Mouse (Mus musculus) spleen, postnatal 14 days (tissue): ENCODE measurements around the gene Cd19.
"Not testable (repeated sequence)": the region's sequence is repeated elsewhere in the genome, so short reads cannot be mapped to it uniquely, and the experiment has no call there.

Experiments
- DNase-seq, 2 experiments: peaks; one replicate each; pipeline ENCODE4 v3.0.0; 2021 to 2022; ENCODE audit warnings: low spot score in 2 of 2

Gene Cd19

DNA sequence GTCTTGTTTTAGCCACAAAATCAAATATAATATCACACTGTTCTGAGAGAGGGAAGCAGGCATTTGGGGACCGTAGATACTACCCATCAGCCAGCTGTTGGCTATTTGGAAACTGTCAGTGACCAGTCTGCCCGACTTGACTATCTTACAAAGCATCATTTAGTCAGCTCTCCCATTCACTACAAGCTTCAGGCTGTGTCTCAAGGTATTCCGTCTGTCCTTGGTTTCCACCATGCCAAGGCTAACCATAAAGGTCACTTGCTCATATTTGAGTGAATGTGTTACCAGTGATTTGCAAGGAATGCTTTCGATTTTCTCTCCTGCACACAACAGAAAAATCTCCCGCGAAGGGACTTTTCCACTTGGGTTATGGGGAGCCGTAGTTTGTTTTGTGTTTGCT, 20.0 kb upstream of the Cd19 start:
- no peak for DNase-seq

- DNase-seq: no peak
Observed at GRCm38 (mm10) chr7:126430167-126430566, 15.5 kb upstream of the Cd19 start.

GRCm38 (mm10) chr7:126429503-126429898, 14.8 kb upstream of the Cd19 start:
- no peak for DNase-seq

- DNase-seq: peak; percentile 81 to 84
Observed at GRCm38 (mm10) chr7:126428631-126429502, 14.2 kb upstream of the Cd19 start, which contains the start of gene Rabep2. Gene Rabep2 (plus strand): TSS chr7:126428759.

DNA sequence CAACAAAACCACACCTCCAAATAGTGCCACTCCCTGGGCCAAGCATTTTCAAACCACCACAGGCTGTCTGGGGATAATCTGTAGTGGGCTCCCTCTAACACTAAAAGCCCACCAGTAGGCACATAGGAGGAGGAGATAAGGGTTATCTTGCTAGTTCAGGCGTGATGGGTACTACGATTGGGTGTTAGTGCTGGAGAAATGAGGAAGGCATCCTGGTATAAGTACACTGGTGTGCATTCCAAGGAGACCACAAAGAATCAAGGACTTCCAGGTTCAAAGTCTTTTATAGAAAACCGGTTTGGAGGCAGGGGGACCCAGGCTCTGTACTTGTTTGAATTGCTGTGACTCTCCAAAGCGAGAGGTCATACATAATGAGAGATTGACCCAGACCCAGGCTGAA, 13.5 kb upstream of the Cd19 start:
- no peak for DNase-seq

DNA sequence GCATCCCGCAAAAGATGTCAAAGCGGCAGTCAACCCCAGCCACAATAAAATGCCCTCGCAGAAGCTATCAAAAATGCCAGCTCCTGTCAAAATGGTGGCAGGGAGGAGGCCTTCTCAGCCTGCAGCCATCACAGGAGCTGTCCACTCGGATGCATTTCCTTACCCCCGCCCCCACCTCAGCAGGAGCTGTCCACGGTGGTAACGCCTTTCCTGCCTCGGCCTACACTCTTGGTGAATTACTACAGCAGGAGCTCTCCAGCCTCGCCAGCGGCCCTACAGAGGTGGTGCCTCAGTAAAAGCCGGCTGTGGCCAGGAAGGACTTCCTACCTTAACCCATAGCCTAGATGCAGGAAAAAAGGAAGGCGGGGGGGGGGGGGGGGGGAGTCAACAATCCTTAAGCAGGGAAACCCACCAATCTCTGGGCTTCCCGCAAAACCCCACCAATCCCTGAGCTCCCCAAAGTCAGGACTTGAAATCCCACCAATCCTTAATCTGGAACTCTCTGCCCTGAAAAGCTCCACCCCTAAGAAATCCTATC, 12.7 kb upstream of the Cd19 start:
- no peak for DNase-seq

- no peak for DNase-seq
Observed at GRCm38 (mm10) chr7:126424161-126424560, 9.5 kb upstream of the Cd19 start.

DNA sequence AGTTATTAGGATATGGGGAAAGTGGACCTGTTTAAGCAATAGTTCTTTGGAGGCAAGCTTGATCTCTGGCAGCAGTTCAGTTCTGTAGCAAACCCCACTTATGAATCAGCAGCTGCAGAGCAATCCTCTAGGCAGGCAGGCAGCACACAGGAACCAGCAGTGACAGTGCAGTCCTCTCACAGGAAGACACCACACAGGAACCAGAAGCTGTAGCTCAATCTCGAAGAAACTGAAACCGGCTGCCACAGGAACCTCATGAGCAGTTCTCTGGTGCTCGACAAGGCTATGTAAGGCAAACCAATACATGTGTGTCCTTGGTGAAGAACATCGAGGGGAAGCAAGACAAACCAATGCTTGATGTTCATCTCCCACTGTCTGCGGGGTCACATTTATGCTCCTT, 7.1 kb upstream of the Cd19 start:
- DNase-seq: no peak

- DNase-seq: no peak
Observed at GRCm38 (mm10) chr7:126418496-126418895, 3.8 kb upstream of the Cd19 start.

DNA sequence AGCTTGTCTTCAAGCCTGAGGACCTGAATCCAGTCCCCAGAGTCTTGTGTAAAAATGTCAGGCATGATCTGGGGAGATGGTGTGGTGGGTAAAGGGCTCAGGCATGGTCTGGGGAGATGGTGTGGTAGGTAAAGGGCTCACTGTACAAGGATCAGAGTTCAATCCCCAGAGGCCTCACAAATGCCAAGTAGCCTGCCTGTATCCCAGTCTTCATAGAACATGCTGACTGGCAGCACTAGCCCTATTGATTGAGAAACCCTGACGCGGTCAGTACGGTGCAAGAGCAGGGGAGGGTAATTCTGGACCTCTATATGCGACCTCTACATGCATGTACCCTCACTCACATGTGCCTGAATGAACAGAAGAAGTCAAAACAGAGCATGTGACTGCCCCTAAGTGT, 2.9 kb upstream of the Cd19 start:
- no peak for DNase-seq

GRCm38 (mm10) chr7:126417045-126417444, 2.4 kb upstream of the Cd19 start:
- DNase-seq: no peak

- DNase-seq: no peak
Observed at GRCm38 (mm10) chr7:126416615-126417014, 1.9 kb upstream of the Cd19 start.

DNA sequence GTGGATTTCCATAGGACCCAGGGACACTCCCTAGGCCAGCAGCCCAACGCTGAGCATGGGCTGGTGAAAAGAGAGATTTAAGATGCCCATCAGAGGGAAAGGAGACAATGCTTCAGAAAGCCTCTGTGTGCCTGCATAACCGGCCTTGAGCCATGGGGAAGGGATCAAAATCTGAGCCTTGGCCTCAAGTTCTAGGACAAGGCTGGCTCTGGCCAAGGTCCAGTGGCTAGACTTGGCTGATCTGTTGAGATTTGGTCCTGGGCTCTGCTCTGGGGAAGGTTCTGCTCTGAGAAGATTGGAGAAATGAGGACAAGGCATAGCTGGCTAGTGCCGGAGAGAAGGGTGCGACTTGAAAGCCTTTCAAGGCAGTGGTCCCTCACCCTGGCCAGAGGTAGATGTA, 3.6 kb downstream of the Cd19 start:
- no peak for DNase-seq

DNA sequence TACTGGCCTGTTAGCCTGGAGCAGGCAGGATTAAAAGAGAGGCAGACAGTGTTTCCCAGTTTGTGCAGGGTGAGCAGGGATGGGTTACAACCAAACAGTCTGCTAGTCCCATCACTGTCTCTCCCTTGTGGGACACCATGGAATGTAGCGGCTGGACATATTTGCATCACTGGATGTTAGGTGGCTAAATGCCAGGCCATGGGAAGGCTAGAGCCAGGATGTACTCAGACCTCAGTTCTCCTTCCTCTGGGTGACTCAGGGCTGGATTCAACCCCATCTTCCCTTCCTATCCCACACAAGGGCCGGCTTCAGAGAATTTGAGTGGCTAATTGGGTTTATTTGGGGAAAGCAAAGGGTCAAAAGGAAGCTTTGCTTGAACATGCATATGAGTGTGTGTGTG, 6.0 kb downstream of the Cd19 start:
- no peak for DNase-seq

DNA sequence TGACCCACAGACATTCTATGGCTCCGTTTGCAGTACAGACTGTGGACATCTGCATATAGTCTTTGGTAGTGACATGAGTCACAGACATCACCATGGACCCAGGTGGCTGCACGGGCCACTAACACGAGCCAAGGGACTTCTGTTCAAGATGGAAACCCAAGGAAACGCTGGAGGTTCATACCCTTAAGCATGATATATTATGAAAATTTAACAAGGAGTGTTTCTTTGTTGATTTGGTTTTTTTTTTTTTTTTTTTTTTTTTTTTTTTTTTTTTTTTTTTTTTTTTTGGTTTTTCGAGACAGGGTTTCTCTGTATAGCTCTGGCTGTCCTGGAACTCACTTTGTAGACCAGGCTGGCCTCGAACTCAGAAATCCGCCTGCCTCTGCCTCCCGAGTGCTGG, 12.2 kb downstream of the Cd19 start:
- not testable (repeated sequence) for DNase-seq

- DNase-seq: peak; percentile 76 to 88
Observed at GRCm38 (mm10) chr7:126399548-126399947, 15.1 kb downstream of the Cd19 start.

DNA sequence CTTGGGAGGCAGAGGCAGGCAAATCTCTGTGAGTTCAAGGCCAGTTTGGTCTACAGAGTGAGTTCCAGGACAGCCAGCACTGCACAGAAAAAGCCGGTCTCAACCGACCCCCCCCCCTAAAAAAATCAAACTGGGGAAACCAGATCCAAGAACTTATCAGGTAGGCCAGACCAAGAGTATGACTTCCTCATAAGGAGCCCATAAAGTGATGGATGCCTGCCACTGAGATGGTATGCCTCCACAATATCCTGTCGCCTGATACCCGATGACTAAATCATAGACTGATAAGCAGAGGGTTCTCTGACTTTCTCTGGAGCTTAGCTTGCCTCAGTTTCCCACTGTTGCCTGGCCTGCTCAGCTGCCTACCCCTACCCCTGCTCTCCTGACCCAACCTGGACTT, 16.9 kb downstream of the Cd19 start:
- no peak for DNase-seq

DNA sequence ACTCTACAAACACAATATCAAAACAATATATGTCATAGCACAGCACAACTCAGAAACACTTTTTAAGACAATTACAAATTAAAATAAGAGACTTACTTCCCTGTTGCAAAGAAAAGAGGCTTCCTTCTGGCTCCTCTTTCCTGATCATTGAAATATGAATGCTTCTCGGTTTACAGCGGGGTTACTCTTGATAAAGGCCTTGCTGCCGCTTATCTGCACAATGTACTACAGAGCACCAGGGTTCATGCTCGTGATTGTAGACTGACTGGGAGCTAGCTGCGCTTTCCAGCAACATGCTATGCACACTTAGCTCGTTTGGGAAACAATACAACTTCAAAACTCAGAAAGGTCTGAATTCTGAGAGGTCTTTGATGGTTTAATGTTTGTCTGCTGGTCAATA, 17.5 kb downstream of the Cd19 start:
- DNase-seq: no peak

GRCm38 (mm10) chr7:126396298-126397119, 18.2 kb downstream of the Cd19 start, which contains the start of gene Nfatc2ip:
Gene Nfatc2ip (minus strand): TSS chr7:126396737.
- peak; percentile 88 to 90 for DNase-seq

DNA sequence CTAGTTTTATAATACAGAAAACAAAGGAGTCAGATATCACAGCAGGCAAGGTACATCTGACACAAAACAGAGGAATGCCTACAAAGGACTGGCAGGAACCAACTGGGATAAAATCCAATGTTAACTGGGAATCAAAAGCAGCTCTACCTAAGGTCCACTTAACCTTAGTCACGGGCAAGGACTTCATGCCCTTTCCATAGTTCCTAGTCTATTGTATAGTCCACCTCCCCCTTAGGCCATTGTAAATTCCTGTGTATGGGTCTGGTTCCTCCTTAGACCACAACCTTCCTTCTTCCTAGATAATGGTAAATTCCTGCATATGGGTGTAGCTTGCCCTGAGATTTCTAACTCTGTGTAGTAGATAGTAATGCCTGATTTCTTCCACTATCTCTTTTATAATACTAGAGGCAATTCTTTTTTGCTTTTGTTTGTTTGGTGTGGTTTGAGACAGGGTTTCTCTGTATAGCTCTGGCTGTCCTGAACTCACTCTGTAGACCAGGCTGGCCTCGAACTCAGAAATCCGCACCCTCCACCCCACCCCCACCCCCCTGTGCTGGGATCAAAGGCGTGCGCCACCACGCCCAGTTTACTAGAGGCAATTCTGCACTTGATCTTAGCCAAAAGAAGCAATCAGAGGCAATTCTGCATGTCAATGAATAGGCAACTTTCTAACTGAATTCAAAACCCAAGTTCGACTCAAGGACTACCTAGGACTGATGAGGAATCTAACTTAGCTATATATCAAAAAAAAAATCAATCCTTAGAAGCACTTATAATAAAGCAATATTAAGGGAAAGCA, 22.4 kb downstream of the Cd19 start:
- not testable (repeated sequence) for DNase-seq

- no peak for DNase-seq
Observed at GRCm38 (mm10) chr7:126388185-126388584, 26.5 kb downstream of the Cd19 start.

- DNase-seq: no peak
Observed at GRCm38 (mm10) chr7:126383565-126383964, 31.1 kb downstream of the Cd19 start.
